Mouse (Mus musculus): ENCODE measurements around the gene Gm15517.
"Not testable (repeated sequence)": the region's sequence is repeated elsewhere in the genome, so short reads cannot be mapped to it uniquely, and the experiment has no call there.

Gm15517 gene

GRCm38 (mm10) chr7:44261147-44261546 lies at the start of gene Gm15517:
TSS of gene Gm15517 (plus strand) at chr7:44261447.
- DNase-seq: no peak

DNA sequence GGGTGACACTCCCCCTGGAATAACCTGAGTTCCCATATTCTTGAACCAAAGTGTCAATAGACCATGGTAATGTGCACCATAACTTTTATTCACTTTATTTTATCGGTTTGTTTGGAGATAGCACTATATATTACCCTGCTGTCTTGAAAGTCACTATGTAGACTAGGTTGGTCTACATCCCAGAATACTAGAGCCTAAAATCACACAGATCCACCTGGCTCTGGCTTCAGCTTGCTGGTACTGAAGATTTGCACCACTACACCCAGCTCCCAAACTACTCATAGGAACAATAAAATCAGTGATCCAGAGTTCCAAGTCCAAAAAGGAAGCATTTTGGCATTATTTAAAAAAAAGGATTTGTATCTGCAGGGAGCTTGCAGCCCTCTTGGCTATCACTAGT lies 45.6 kb upstream of the Gm15517 start, which contains the start of gene Klk1b5:
TSS of gene Klk1b5 (plus strand) at position 301 of the 400 bp plus-strand sequence.
- no peak for DNase-seq

DNA sequence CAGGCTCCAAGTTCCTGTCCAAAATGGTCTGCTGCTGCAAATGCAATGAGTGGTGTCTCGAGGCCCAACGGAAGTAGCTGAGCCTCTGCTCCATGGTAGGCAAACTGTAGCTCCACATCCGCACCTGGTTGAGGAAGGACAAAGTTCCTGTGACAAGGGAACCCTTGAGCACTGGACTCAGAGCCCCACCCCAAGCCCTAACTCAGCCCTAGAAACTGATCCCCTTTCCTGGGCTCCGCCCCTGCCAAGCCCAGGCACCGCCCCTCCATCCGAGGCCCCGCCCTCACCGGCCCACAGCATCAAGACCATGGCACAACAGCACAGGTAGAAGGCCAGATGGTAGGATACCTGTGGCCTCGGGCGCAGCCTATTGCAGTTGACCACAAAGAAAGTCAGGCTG lies 39.6 kb upstream of the Gm15517 start:
- DNase-seq: not testable (repeated sequence)

- not testable (repeated sequence) for DNase-seq
Measured at GRCm38 (mm10) chr7:44222335-44222734, 38.9 kb upstream of the Gm15517 start.

DNA sequence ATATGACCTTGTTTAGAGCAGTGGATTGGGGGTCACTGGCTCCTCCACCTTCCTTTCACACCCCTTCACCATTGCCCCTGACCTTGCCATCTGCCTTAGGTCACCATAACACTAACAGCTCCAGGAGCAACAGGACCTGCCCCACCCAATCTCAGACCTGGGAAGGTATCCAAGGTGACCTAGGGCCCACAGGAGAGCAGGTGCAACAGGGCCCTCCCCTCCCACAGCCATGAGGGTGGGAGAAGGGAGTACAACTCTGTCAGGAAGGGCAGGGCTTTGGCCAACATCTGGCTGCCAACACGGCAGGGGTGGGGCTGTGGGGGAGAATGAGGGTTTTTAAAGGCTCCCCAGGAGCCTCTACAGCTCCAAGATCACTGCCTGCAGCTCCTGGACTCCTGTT lies 36.2 kb upstream of the Gm15517 start, which contains the start of gene Klk1:
TSS of gene Klk1 (plus strand) at position 285 of the 400 bp plus-strand sequence.
- DNase-seq: no peak

GRCm38 (mm10) chr7:44235909-44236308 lies 25.3 kb upstream of the Gm15517 start, which contains the start of gene Gm36864:
TSS of gene Gm36864 (plus strand) at chr7:44236177.
- no peak for DNase-seq

GRCm38 (mm10) chr7:44239913-44240312 lies 21.3 kb upstream of the Gm15517 start:
- no peak for DNase-seq

DNA sequence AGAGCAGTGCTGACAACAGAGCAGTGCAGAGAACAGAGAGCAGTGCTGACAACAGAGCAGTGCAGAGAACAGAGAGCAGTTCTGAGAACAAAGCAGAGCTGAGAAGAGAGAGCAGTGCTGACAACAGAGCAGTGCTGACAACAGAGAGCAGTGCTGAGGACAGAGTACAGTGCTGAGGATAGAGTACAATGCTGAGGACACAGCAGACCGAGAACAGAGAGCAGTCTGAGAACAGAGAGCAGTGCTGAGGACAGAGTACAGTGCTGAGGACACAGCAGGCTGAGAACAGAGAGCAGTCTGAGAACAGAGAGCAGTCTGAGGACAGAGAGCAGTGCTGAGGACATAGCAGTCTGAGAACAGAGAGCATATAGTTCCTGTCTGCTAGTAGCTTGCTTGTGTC lies 20.5 kb upstream of the Gm15517 start:
- no peak for DNase-seq

- DNase-seq: no peak
Measured at GRCm38 (mm10) chr7:44241163-44241562, 20.1 kb upstream of the Gm15517 start.

GRCm38 (mm10) chr7:44244080-44244479 lies 17.2 kb upstream of the Gm15517 start:
- DNase-seq: no peak

GRCm38 (mm10) chr7:44246055-44246983 lies 14.9 kb upstream of the Gm15517 start, which contains the start of the genes 1700028J19Rik and 2410002F23Rik:
TSS of gene 1700028J19Rik (minus strand) at chr7:44246695.
TSS of gene 2410002F23Rik (plus strand) at chr7:44246722.
- DNase-seq: peak; percentile 84 to 85

- peak; percentile 30 to 60 for DNase-seq
Measured at GRCm38 (mm10) chr7:44246984-44247470, 14.2 kb upstream of the Gm15517 start.

GRCm38 (mm10) chr7:44247971-44248370 lies 13.3 kb upstream of the Gm15517 start:
- no peak for DNase-seq

GRCm38 (mm10) chr7:44249248-44249647 lies 12.0 kb upstream of the Gm15517 start:
- no peak for DNase-seq

- DNase-seq: not testable (repeated sequence)
Measured at GRCm38 (mm10) chr7:44250732-44251275, 10.4 kb upstream of the Gm15517 start.

GRCm38 (mm10) chr7:44253023-44253616 lies 8.1 kb upstream of the Gm15517 start:
- no peak for DNase-seq

GRCm38 (mm10) chr7:44254930-44255329 lies 6.3 kb upstream of the Gm15517 start:
- DNase-seq: no peak

DNA sequence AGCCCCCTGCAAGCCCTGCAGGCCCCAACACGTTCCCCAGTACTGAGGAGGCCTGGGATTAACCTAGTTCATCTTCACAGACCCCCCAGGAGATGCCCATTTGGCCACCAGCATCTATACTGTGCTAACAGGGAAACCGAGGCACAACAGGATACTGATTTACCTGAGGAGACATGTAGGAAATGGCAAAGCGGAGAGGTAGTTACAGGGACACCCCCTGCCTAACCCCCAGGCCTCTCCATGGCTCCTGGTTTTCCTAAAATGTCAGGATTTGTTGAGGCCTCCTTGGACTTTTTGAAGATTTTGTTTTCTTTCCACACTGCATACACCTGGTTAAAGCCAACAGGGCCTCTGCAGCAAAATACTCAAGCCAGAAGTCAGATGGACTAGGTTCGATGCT lies 4.0 kb upstream of the Gm15517 start, which contains the start of gene Acp4:
TSS of gene Acp4 (minus strand) at position 101 of the 400 bp plus-strand sequence.
- no peak for DNase-seq

GRCm38 (mm10) chr7:44260410-44260809 lies 837 bp upstream of the Gm15517 start:
- no peak for DNase-seq

GRCm38 (mm10) chr7:44262791-44263643 lies 1.8 kb downstream of the Gm15517 start:
- peak; percentile 75 to 81 for DNase-seq

GRCm38 (mm10) chr7:44268117-44268516 lies 6.9 kb downstream of the Gm15517 start:
- no peak for DNase-seq

- DNase-seq: no peak
Measured at GRCm38 (mm10) chr7:44269397-44269796, 8.2 kb downstream of the Gm15517 start.
